Mouse (Mus musculus) E14TG2a.4 (cell line): Measurements from ENCODE around the gene Fbxl17.

Experiments used
- H3K27me3 ChIP-seq: 2 replicates; pipeline ENCODE4 v1.6.1; 2014; ENCODE audit warnings: low read length, control low read depth; ENCODE audit not compliant: insufficient read depth
- H3K36me3 ChIP-seq: 2 replicates; pipeline ENCODE4 v1.6.1; 2014; ENCODE audit warnings: low read length, control low read depth; ENCODE audit not compliant: insufficient read depth
- H3K4me1 ChIP-seq: replicated peaks from 2 replicates; pipeline ENCODE4 v1.6.1; 2014; ENCODE audit warnings: low read depth, low read length, control low read depth
- H3K4me3 ChIP-seq: replicated peaks from 2 replicates; pipeline ENCODE4 v1.5.1; 2014; ENCODE audit warnings: mild to moderate bottlenecking, low read length
- H3K9me3 ChIP-seq: 2 replicates; pipeline ENCODE4 v1.6.1; 2014; ENCODE audit warnings: low read length, control low read depth
- CTCF ChIP-seq: conservative IDR thresholded peaks from 2 replicates; pipeline ENCODE4 v1.5.1; 2014; ENCODE audit warnings: low read length
- NANOG ChIP-seq: IDR thresholded peaks from 2 replicates; pipeline ENCODE4 v1.6.1; 2014; ENCODE audit warnings: borderline replicate concordance, low read length, mixed read lengths
- POU5F1 ChIP-seq: IDR thresholded peaks from 2 replicates; pipeline ENCODE4 v1.6.1; 2014; ENCODE audit warnings: low read length, borderline replicate concordance

Fbxl17 gene

GRCm38 (mm10) chr17:63498717-63499635, 841 bp downstream of the Fbxl17 start:
- Histone ChIP-seq H3K27me3 (no peaks in the 10 kb centered on the region), H3K9me3 (no peaks in the 10 kb centered on the region), H3K4me3 (peak overlapping the region; percentile 91), H3K4me1 (peaks cover 47% of the 10 kb centered on the region), H3K36me3 (no peaks in the 10 kb centered on the region)
- no peak for TF ChIP-seq NANOG
- no peak for TF ChIP-seq CTCF
- TF ChIP-seq POU5F1: no peak

- H3K4me3 ChIP-seq: peak overlapping the region; percentile 91
- no peaks in the 10 kb centered on the region for H3K36me3 ChIP-seq
- peaks cover 54% of the 10 kb centered on the region for H3K4me1 ChIP-seq
- H3K27me3 ChIP-seq: no peaks in the 10 kb centered on the region
- no peaks in the 10 kb centered on the region for H3K9me3 ChIP-seq
- TF ChIP-seq POU5F1: no peak
- TF ChIP-seq NANOG: no peak
- no peak for TF ChIP-seq CTCF
Measured at GRCm38 (mm10) chr17:63498182-63498716, 1.6 kb downstream of the Fbxl17 start.

DNA sequence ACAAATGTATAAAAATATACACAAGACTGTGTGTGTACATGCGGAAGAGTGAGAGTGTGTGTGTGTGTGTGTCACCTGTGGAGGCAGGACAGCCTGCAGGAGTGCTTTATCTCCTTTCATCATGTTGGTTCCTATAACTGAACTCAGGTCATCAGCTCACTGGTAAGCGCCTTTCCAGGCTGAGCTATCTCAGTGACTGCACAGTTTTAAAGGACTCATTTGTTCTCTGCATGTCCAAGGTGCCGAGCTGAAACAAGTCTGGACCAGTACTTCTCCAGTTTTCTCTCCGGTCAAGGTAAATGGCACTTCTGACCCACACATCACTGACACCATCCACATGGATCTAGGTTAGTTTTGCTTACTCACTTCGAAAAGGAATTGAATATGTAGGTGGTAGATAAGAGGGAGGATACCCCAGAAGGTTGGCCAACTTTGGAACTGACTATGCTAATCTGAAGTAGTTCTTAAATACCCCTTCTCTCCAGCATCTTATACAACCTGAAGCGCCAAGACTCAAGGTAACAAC, 2.5 kb downstream of the Fbxl17 start:
- TF ChIP-seq POU5F1 (no peak), CTCF (no peak), NANOG (no peak)
- no peak overlapping the region for H3K4me3 ChIP-seq
- H3K36me3 ChIP-seq: no peaks in the 10 kb centered on the region
- H3K4me1 ChIP-seq: peaks cover 63% of the 10 kb centered on the region
- no peaks in the 10 kb centered on the region for H3K27me3 ChIP-seq
- H3K9me3 ChIP-seq: no peaks in the 10 kb centered on the region

DNA sequence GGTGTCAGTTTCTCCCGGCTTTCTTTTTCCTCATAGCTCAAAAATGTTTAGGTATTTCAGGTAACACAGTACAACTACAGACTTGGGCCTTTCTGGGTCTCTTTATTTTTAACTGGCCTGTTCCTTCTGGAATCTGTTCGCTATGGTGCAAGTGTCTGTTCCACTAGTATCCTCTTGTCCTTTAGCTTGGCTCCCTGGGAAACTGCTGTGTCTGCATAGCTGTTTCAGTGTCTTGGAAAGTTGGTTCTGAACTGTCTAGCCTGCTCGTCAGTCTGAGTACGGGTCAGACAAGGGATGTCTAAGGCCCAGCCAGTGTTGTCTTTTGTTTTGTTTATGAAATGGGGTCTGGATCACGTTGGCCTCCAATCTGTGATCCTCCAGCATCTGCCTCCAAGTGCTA, 3.7 kb downstream of the Fbxl17 start:
- no peaks in the 10 kb centered on the region for H3K27me3 ChIP-seq
- H3K36me3 ChIP-seq: no peaks in the 10 kb centered on the region
- TF ChIP-seq POU5F1 (no peak), CTCF (no peak), NANOG (no peak)
- H3K9me3 ChIP-seq: no peaks in the 10 kb centered on the region
- peaks cover 56% of the 10 kb centered on the region for H3K4me1 ChIP-seq
- H3K4me3 ChIP-seq: no peak overlapping the region

GRCm38 (mm10) chr17:63493876-63494580, 5.8 kb downstream of the Fbxl17 start:
- Histone ChIP-seq H3K4me3 (no peak overlapping the region), H3K27me3 (no peaks in the 10 kb centered on the region), H3K4me1 (peaks cover 50% of the 10 kb centered on the region), H3K9me3 (no peaks in the 10 kb centered on the region), H3K36me3 (peaks cover 14% of the 10 kb centered on the region)
- TF ChIP-seq NANOG (no peak), POU5F1 (no peak), CTCF (no peak)

GRCm38 (mm10) chr17:63493274-63493673, 6.5 kb downstream of the Fbxl17 start:
- Histone ChIP-seq H3K36me3 (peaks cover 20% of the 10 kb centered on the region), H3K4me1 (peaks cover 46% of the 10 kb centered on the region), H3K9me3 (no peaks in the 10 kb centered on the region), H3K4me3 (peak overlapping the region; percentile 35; the same call in 1 of the 2 replicates), H3K27me3 (no peaks in the 10 kb centered on the region)
- TF ChIP-seq CTCF (no peak), POU5F1 (no peak), NANOG (no peak)

DNA sequence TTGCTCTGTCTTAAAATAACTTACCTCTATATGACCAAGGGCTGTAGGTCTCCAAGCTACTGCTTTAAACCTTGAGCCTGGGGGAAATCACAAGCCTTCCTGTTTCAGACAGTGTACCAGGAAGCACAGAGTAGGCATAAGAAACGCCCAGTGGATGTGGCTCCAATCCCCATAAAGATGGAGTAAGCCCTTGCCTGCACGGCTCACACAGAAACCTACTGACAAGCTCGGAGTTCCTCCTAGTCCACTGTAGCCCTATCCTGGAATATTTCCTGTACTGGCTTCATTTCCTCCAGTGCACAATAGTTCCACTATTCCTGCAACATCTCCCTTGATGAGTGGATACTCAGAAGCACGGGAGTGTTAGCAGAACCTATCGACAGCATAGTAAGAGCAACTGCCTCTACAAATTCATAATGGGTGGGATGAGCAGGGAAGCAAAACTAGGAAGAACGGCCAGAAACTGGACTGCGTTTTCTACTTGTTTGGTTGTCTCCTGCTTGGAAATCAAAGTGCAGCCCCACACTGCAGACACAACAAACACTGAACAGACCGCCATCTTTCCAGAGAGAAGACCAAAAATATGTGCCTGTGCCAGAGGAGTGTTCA, 7.0 kb downstream of the Fbxl17 start:
- Histone ChIP-seq H3K36me3 (peaks cover 24% of the 10 kb centered on the region), H3K4me1 (peaks cover 41% of the 10 kb centered on the region), H3K27me3 (no peaks in the 10 kb centered on the region), H3K4me3 (peak overlapping the region; percentile 35), H3K9me3 (no peaks in the 10 kb centered on the region)
- TF ChIP-seq NANOG (no peak), POU5F1 (no peak), CTCF (no peak)

DNA sequence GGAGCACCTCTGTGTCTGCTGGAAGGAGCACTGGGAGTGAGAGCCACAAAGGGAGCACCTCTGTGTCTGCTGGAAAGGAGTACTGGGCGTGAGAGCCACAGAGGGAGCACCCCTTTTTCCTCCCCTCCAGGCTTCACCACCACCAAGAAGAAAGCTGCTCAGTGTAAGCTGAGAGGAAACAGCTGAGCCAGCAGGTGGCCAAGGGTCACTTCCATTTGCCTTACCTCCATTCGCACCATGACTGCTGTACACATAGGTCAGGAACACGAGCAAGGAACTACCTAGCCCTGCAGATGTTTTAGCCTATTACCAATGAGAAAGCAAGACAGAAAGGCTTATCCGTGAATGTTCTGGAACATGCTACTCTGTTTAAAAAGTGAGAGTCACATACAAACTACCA, 10.3 kb downstream of the Fbxl17 start:
- H3K27me3 ChIP-seq: no peaks in the 10 kb centered on the region
- H3K4me1 ChIP-seq: peaks cover 19% of the 10 kb centered on the region
- TF ChIP-seq POU5F1: no peak
- TF ChIP-seq CTCF: no peak

More for the DNA sequence above, 10.3 kb downstream of the Fbxl17 start:
- H3K9me3 ChIP-seq: no peaks in the 10 kb centered on the region
- H3K36me3 ChIP-seq: peaks cover 36% of the 10 kb centered on the region
- H3K4me3 ChIP-seq: no peak overlapping the region
